Mouse (Mus musculus): ENCODE data around the gene Cep68. TPM values are rescaled to one million over a fixed set of nuclear protein-coding genes. Genes with fewer than 3 reads are reported as not detected.

Gene Cep68
- not detected in 2 replicates for polyA plus RNA-seq (2012; ENCODE audit: insufficient read depth, insufficient read length, low replicate concordance, missing spikeins)

- Histone ChIP-seq H3K4me1 (ENCODE audit: control insufficient read depth, insufficient read depth, low read length) (peaks cover 20% of the 10 kb centered on the region), H3K27ac (ENCODE audit: insufficient read depth, low read depth, low read length) (peak within 1 kb of the TSS; percentile 72), H3K4me3 (ENCODE audit: insufficient read depth, low read depth, low read length) (peak within 1 kb of the TSS; percentile 81)
- TF ChIP-seq POLR2A (IDR thresholded peaks at IDR 0.05; ENCODE audit: insufficient read depth, low read depth, low read length) (peak; percentile 86), CTCF (IDR thresholded peaks at IDR 0.05; ENCODE audit: insufficient read depth, low read depth, low read length) (no peak)
- under 1% methylated on average over 56 of the region's 59 CpGs for WGBS
Measured at GRCm38 (mm10) chr11:20249296-20250110, at the start of gene Cep68. Gene Cep68 (minus strand): TSS chr11:20249429.

- no peak overlapping the region for H3K27ac ChIP-seq (ENCODE audit: insufficient read depth, low read depth, low read length)
- whole genome bisulfite sequencing: 81% methylated on average over 3 of the region's 3 CpGs
- H3K4me3 ChIP-seq (ENCODE audit: insufficient read depth, low read depth, low read length): no peak overlapping the region
- H3K4me1 ChIP-seq (ENCODE audit: control insufficient read depth, insufficient read depth, low read length): no peaks in the 10 kb centered on the region
- TF ChIP-seq CTCF (IDR thresholded peaks at IDR 0.05; ENCODE audit: insufficient read depth, low read depth, low read length) (no peak), POLR2A (IDR thresholded peaks at IDR 0.05; ENCODE audit: insufficient read depth, low read depth, low read length) (no peak)
Measured at GRCm38 (mm10) chr11:20284463-20284862, 35.2 kb upstream of the Cep68 start.

DNA sequence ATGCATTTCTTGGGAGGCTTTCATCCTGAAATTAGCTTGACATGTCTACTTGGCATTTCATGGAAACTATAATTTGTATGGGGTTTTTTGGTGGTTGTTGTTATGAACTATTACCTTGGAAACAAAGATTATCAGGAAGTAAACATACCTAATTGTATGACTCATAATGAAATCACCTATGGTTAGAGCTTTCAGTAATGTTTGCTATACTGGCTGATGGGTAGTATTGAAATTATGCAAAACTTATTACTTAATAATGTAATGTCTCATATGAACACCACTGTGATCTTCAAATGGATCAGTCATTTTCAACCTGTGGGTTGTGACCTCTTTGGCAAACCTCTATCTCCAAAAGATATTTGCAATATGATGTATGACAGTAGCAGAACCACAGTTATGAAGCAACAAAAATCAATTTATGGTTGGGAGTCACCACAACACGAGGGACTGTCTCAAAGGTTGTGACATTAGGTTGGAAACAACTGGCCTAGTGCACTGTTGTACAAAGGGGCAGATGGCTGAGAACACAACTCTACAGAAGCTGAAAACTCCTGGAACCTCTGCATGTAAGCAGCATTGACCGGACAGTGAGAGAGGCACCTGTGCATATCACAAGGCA, 33.5 kb upstream of the Cep68 start:
- no peak overlapping the region for H3K27ac ChIP-seq (ENCODE audit: insufficient read depth, low read depth, low read length)
- WGBS: 88% methylated on average over 2 of the region's 2 CpGs
- no peaks in the 10 kb centered on the region for H3K4me1 ChIP-seq (ENCODE audit: control insufficient read depth, insufficient read depth, low read length)
- TF ChIP-seq POLR2A (IDR thresholded peaks at IDR 0.05; ENCODE audit: insufficient read depth, low read depth, low read length) (no peak), CTCF (IDR thresholded peaks at IDR 0.05; ENCODE audit: insufficient read depth, low read depth, low read length) (no peak)
- H3K4me3 ChIP-seq (ENCODE audit: insufficient read depth, low read depth, low read length): no peak overlapping the region

DNA sequence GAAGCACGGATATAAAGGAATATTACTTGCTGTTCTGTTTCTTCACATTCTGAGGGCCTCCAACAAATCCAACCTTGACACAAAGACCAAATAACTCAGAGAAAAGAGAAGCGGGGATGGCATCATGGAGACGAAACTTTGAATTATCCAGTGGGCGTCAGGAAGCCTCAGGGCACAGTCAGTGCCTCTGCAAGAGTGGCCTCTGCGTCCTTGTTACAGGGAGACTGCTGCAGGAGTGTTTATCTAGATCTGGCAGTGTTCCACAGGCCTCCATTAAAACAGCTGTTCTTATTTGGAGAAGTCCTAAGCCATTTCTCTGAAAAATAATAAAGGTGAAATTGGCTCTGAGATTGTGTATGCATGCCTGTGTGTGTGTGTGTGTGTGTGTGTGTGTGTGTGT, 31.8 kb upstream of the Cep68 start:
- TF ChIP-seq POLR2A (IDR thresholded peaks at IDR 0.05; ENCODE audit: insufficient read depth, low read depth, low read length) (no peak), CTCF (IDR thresholded peaks at IDR 0.05; ENCODE audit: insufficient read depth, low read depth, low read length) (no peak)
- H3K4me1 ChIP-seq (ENCODE audit: control insufficient read depth, insufficient read depth, low read length): no peaks in the 10 kb centered on the region
- no peak overlapping the region for H3K27ac ChIP-seq (ENCODE audit: insufficient read depth, low read depth, low read length)
- H3K4me3 ChIP-seq (ENCODE audit: insufficient read depth, low read depth, low read length): no peak overlapping the region
- WGBS: 79% methylated on average over 5 of the region's 5 CpGs

GRCm38 (mm10) chr11:20278702-20279101, 29.5 kb upstream of the Cep68 start:
- Histone ChIP-seq H3K27ac (ENCODE audit: insufficient read depth, low read depth, low read length) (no peak overlapping the region), H3K4me3 (ENCODE audit: insufficient read depth, low read depth, low read length) (no peak overlapping the region), H3K4me1 (ENCODE audit: control insufficient read depth, insufficient read depth, low read length) (no peaks in the 10 kb centered on the region)
- TF ChIP-seq CTCF (IDR thresholded peaks at IDR 0.05; ENCODE audit: insufficient read depth, low read depth, low read length): no peak
- TF ChIP-seq POLR2A (IDR thresholded peaks at IDR 0.05; ENCODE audit: insufficient read depth, low read depth, low read length): no peak
- WGBS: 48% methylated on average over 5 of the region's 5 CpGs

GRCm38 (mm10) chr11:20277106-20277505, 27.9 kb upstream of the Cep68 start:
- 88% methylated on average over 2 of the region's 2 CpGs for WGBS
- no peak overlapping the region for H3K4me3 ChIP-seq (ENCODE audit: insufficient read depth, low read depth, low read length)

DNA sequence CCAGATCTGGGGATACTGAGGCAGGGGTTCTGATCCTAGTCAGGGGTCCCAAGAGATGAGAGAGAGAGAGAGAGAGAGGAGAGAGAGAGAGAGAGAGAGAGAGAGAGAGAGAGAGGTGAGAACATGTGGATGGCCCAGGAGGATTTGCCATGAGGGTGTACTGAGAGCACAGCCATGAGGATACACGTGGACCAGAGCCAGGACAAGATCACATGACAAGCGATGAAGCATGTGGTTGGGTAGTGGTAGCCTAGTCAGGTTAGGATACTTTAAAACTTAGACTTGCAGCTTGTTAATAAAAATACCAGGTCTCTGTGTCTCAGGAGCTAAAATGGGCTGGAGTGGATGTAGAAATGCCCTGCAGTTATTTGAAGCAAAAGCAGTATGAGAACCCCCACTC, 26.7 kb upstream of the Cep68 start:
- TF ChIP-seq CTCF (IDR thresholded peaks at IDR 0.05; ENCODE audit: insufficient read depth, low read depth, low read length) (no peak), POLR2A (IDR thresholded peaks at IDR 0.05; ENCODE audit: insufficient read depth, low read depth, low read length) (no peak)

More at GRCm38 (mm10) chr11:20277106-20277505, 27.9 kb upstream of the Cep68 start:
- no peak overlapping the region for H3K27ac ChIP-seq (ENCODE audit: insufficient read depth, low read depth, low read length)
- TF ChIP-seq CTCF (IDR thresholded peaks at IDR 0.05; ENCODE audit: insufficient read depth, low read depth, low read length): no peak
- no peak for TF ChIP-seq POLR2A (IDR thresholded peaks at IDR 0.05; ENCODE audit: insufficient read depth, low read depth, low read length)
- H3K4me1 ChIP-seq (ENCODE audit: control insufficient read depth, insufficient read depth, low read length): no peaks in the 10 kb centered on the region

GRCm38 (mm10) chr11:20269885-20270284, 20.7 kb upstream of the Cep68 start:
- H3K4me3 ChIP-seq (ENCODE audit: insufficient read depth, low read depth, low read length): no peak overlapping the region
- TF ChIP-seq POLR2A (IDR thresholded peaks at IDR 0.05; ENCODE audit: insufficient read depth, low read depth, low read length) (no peak), CTCF (IDR thresholded peaks at IDR 0.05; ENCODE audit: insufficient read depth, low read depth, low read length) (no peak)
- H3K4me1 ChIP-seq (ENCODE audit: control insufficient read depth, insufficient read depth, low read length): no peaks in the 10 kb centered on the region
- no peak overlapping the region for H3K27ac ChIP-seq (ENCODE audit: insufficient read depth, low read depth, low read length)
- 87% methylated on average over 6 of the region's 6 CpGs for WGBS

More for the DNA sequence above, 26.7 kb upstream of the Cep68 start:
- Histone ChIP-seq H3K27ac (ENCODE audit: insufficient read depth, low read depth, low read length) (no peak overlapping the region), H3K4me3 (ENCODE audit: insufficient read depth, low read depth, low read length) (no peak overlapping the region), H3K4me1 (ENCODE audit: control insufficient read depth, insufficient read depth, low read length) (no peaks in the 10 kb centered on the region)
- 77% methylated on average over 2 of the region's 2 CpGs for WGBS

Data from olfactory bulb, adult 2 months (tissue).